Mouse (Mus musculus): ENCODE measurements around the gene 4933400A11Rik.

GRCm38 (mm10) chrX:169800238-169800637 lies 20.8 kb upstream of the 4933400A11Rik start:
- TF ChIP-seq CTCF (IDR thresholded peaks at IDR 0.05; ENCODE audit: low read depth) (no peak), EP300 (IDR thresholded peaks at IDR 0.05; ENCODE audit: low read depth) (no peak)

All from liver, embryonic 14.5 days (tissue).